Mouse (Mus musculus): ENCODE measurements around the gene Tmem234. TPM values are rescaled to one million over a fixed set of nuclear protein-coding genes. Genes with fewer than 3 reads are reported as not detected.

Gene Tmem234
- polyA plus RNA-seq, 1 experiment from 2014 or later: 195 TPM

DNA sequence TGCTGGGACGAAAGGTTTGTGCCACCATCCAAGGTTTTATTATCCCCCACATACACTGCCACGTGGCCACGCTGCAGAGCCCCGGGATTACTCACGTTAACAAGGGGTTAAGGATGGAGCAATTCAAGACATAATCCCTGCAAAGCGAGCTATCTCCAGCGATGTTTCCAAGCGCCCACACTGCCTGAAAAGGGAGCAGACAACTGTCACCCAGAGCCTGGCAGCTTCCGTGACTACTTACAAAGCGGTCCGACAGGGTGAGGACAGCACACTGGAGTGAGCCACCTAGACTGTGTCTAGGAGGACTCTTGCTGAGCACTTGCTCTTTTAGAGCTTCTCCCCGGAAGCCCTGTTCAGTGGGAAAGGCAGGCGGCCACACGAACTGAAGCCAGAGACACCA is 54.3 kb downstream of the Tmem234 start:
- 92% methylated on average over 14 of the region's 14 CpGs for WGBS
- no peak overlapping the region for H3K4me2 ChIP-seq (replicated peaks; ENCODE audit: low read depth, low read length)
- H3K27me3 ChIP-seq (ENCODE audit: control insufficient read depth, insufficient read depth, low read length): no peaks in the 10 kb centered on the region
- H3K4me1 ChIP-seq (replicated peaks; ENCODE audit: control insufficient read depth, insufficient read depth, low read length): no peaks in the 10 kb centered on the region
- peaks cover 10% of the 10 kb centered on the region for H3K36me3 ChIP-seq (ENCODE audit: control insufficient read depth, insufficient read depth, low read length)
- H3K27ac ChIP-seq (ENCODE audit: low read depth, low read length): no peak overlapping the region
- H3K9me3 ChIP-seq (ENCODE audit: control insufficient read depth, low read length): no peaks in the 10 kb centered on the region
- no peak overlapping the region for H3K9ac ChIP-seq (ENCODE audit: low read depth, low read length)
- H3K4me3 ChIP-seq (ENCODE audit: low read depth, low read length): no peak overlapping the region
- DNase-seq (ENCODE audit: low spot score) (no peak), ATAC-seq (ENCODE audit: low FRiP score) (no peak)

DNA sequence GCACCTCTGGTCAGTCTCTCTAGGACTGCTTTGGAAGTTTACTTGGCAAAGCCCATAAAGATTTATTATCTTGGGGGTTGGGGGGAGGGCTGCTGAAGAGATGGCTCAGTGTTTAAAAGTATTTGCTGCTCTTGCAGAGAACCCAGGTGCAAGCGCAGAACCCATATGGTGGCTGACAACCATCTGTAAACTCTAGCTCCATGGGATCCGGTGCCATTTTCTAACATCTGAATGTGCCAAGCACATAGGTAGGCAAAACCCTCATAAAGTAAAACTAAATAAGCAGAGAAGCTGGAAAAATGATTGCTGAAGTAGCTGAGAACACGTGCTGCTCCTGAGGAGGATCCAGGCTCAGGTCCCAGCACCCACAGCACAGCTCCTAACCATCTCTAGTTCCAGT is 61.1 kb downstream of the Tmem234 start:
- Histone ChIP-seq H3K9ac (ENCODE audit: low read depth, low read length) (no peak overlapping the region), H3K4me2 (replicated peaks; ENCODE audit: low read depth, low read length) (no peak overlapping the region), H3K27me3 (ENCODE audit: control insufficient read depth, insufficient read depth, low read length) (no peaks in the 10 kb centered on the region), H3K4me1 (replicated peaks; ENCODE audit: control insufficient read depth, insufficient read depth, low read length) (no peaks in the 10 kb centered on the region), H3K9me3 (ENCODE audit: control insufficient read depth, low read length) (no peaks in the 10 kb centered on the region), H3K4me3 (ENCODE audit: low read depth, low read length) (no peak overlapping the region), H3K36me3 (ENCODE audit: control insufficient read depth, insufficient read depth, low read length) (0 out of 2 replicates have a peak, but pooled peaks cover 4% of the 10 kb centered on the region), H3K27ac (ENCODE audit: low read depth, low read length) (no peak overlapping the region)
- 93% methylated on average over 3 of the region's 3 CpGs for WGBS
- ATAC-seq (ENCODE audit: low FRiP score) (no peak), DNase-seq (ENCODE audit: low spot score) (no peak)

DNA sequence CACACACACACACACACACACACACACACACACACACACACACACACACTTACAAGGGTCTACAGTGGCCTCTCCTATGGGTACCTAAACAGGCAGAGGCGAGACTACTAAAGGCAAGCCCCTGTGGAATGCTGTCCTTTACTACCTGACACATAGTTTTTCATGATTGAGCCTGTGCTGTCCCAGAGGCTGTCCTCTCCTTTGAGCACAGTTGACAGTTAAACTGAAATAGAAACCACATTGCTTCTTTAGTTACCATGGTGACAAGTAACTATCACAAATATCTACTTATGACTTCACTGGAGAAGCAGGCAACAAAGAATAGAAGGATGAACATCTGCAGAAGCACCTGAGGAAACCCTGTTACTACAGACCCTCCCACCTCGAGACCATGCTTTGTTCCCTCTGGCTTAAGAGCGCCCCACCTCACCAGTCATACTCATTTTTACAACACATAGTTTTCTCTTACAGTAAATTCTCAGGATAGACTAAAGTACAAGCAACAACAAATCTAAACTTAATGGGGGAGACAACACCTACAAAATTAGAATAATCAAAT is 61.9 kb downstream of the Tmem234 start:
- no peaks in the 10 kb centered on the region for H3K4me1 ChIP-seq (replicated peaks; ENCODE audit: control insufficient read depth, insufficient read depth, low read length)
- H3K27me3 ChIP-seq (ENCODE audit: control insufficient read depth, insufficient read depth, low read length): no peaks in the 10 kb centered on the region
- no peak for ATAC-seq (ENCODE audit: low FRiP score)
- no peak overlapping the region for H3K27ac ChIP-seq (ENCODE audit: low read depth, low read length)
- 93% methylated on average over 3 of the region's 3 CpGs for WGBS
- H3K4me2 ChIP-seq (replicated peaks; ENCODE audit: low read depth, low read length): no peak overlapping the region
- H3K36me3 ChIP-seq (ENCODE audit: control insufficient read depth, insufficient read depth, low read length): 0 out of 2 replicates have a peak, but pooled peaks cover 3% of the 10 kb centered on the region
- no peak overlapping the region for H3K9ac ChIP-seq (ENCODE audit: low read depth, low read length)
- H3K9me3 ChIP-seq (ENCODE audit: control insufficient read depth, low read length): no peaks in the 10 kb centered on the region
- DNase-seq (ENCODE audit: low spot score): no peak
- no peak overlapping the region for H3K4me3 ChIP-seq (ENCODE audit: low read depth, low read length)

DNA sequence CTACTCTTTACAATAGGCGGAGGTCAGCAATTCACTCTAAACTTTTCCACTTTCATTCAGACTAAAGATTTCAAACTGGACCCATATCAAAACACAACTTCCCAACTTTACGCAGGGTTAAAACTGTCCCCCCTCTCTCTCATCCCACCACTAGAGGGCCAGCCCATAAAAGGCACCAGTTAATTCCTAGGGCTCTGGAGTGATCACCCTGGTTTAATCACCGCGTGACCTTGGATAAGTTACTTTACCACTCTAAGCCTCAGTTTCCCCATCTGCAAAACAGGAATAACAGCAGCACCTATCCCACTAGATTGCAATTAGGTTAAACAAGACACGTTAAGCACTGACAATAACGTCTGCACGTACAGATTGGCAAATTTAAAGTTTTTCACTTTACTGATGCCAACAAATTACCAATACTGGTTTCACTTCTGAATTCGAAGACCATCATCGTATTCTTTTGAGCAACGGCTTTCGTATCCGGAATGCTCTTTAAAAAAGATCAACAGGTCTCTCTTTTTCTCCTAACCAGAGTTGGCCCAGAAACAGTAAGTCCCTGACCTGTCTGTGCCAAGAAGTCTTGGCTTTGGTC is 71.1 kb downstream of the Tmem234 start:
- Histone ChIP-seq H3K4me1 (replicated peaks; ENCODE audit: control insufficient read depth, insufficient read depth, low read length) (no peaks in the 10 kb centered on the region), H3K9me3 (ENCODE audit: control insufficient read depth, low read length) (no peaks in the 10 kb centered on the region), H3K27ac (ENCODE audit: low read depth, low read length) (peak overlapping the region; percentile 89; the same call in 1 of the 2 replicates), H3K4me3 (ENCODE audit: low read depth, low read length) (peak overlapping the region; percentile 98), H3K36me3 (ENCODE audit: control insufficient read depth, insufficient read depth, low read length) (0 out of 2 replicates have a peak, but pooled peaks cover 1% of the 10 kb centered on the region), H3K27me3 (ENCODE audit: control insufficient read depth, insufficient read depth, low read length) (no peaks in the 10 kb centered on the region), H3K4me2 (replicated peaks; ENCODE audit: low read depth, low read length) (peak overlapping the region; percentile 87), H3K9ac (ENCODE audit: low read depth, low read length) (peak overlapping the region; percentile 95)
- 7% methylated on average over 12 of the region's 12 CpGs for WGBS
- no peak for ATAC-seq (ENCODE audit: low FRiP score)
- peak; percentile 77 for DNase-seq (ENCODE audit: low spot score)

DNA sequence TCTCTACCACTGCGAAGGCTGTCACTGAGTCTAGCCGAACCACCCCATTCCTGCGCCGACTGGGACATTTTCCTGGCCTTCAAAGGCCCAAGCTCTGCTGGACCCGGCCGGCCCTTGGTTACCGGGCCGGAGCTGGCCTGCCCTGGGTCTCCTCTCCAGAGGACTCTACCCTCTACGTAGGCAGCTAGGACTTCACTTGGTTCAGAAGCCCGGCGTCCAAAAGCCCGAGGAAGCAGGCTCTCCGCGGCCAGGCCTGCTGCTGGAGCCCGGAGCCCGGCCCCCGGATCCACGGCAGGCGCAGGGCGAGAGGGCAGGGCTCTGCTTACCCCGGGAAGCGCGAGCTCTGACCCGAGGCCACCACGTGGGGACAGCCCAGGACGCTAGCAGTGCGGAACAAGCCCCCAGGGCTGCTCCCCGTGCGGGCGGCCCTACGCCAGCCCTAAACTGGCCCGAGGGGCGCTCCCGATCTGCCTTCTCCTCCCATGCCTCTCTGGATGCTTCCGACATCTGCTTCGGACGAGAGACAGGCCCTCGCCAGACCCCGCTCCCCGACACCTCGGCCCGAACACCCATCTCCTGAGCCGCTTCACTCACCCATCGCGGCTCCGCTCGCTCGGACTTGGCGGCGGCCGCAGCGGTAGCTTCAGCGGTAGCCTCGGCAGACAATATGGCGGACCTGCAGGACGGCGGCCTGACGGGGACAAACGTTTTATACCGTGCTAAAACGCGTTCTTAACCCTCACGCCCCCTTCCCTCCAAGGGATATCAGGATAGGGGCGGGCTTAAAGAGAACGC is 71.8 kb downstream of the Tmem234 start, which contains the start of gene Kpna6:
Gene Kpna6 (minus strand): TSS at position 685 of the 795 bp plus-strand sequence.
- Histone ChIP-seq H3K9ac (ENCODE audit: low read depth, low read length) (peak within 1 kb of the TSS; percentile 95), H3K27ac (ENCODE audit: low read depth, low read length) (peak within 1 kb of the TSS; percentile 89), H3K4me2 (replicated peaks; ENCODE audit: low read depth, low read length) (peak within 1 kb of the TSS; percentile 87), H3K27me3 (ENCODE audit: control insufficient read depth, insufficient read depth, low read length) (no peaks in the 10 kb centered on the region), H3K4me1 (replicated peaks; ENCODE audit: control insufficient read depth, insufficient read depth, low read length) (no peaks in the 10 kb centered on the region), H3K4me3 (ENCODE audit: low read depth, low read length) (peak within 1 kb of the TSS; percentile 98), H3K36me3 (ENCODE audit: control insufficient read depth, insufficient read depth, low read length) (0 out of 2 replicates have a peak, but pooled peaks cover 4% of the 10 kb centered on the region), H3K9me3 (ENCODE audit: control insufficient read depth, low read length) (no peaks in the 10 kb centered on the region)
- DNase-seq (ENCODE audit: low spot score) (peak; percentile 93), ATAC-seq (ENCODE audit: low FRiP score) (peak; percentile 93)
- WGBS: 0% methylated on average over 58 of the region's 65 CpGs

DNA sequence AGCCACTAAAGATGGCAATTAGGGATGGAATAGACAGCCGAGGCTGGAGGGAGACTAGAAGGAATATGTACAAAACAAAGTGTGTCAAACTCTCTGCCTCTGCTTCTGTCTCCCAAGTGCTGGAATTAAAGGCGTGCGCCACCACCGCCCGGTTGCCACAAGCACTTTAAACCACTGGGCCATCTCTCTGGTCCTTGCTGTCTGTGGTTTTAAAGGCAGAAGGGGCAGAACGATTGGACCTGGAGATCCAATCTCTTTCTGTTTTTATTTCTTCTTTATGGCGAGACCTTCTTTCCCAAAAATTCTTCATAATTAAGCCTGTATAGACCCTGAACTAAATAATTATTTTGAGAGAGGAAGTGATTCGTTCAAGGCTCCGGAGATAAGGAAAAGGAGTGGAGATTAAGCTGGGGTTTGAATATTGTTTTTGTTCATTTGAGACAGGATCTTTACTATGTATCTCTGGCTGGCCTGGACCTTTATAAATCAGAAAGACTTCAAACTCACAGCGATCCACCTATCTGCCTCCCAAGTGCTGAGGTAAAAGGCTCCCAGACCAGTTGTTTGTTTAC is 72.5 kb downstream of the Tmem234 start:
- DNase-seq (ENCODE audit: low spot score): no peak
- Histone ChIP-seq H3K4me1 (replicated peaks; ENCODE audit: control insufficient read depth, insufficient read depth, low read length) (no peaks in the 10 kb centered on the region), H3K9ac (ENCODE audit: low read depth, low read length) (peak overlapping the region; percentile 95), H3K27me3 (ENCODE audit: control insufficient read depth, insufficient read depth, low read length) (no peaks in the 10 kb centered on the region), H3K9me3 (ENCODE audit: control insufficient read depth, low read length) (no peaks in the 10 kb centered on the region), H3K36me3 (ENCODE audit: control insufficient read depth, insufficient read depth, low read length) (0 out of 2 replicates have a peak, but pooled peaks cover 4% of the 10 kb centered on the region), H3K4me2 (replicated peaks; ENCODE audit: low read depth, low read length) (peak overlapping the region; percentile 87), H3K27ac (ENCODE audit: low read depth, low read length) (peak overlapping the region; percentile 17; the same call in 1 of the 2 replicates), H3K4me3 (ENCODE audit: low read depth, low read length) (peak overlapping the region; percentile 98)
- peak; percentile 15; the same call in 1 of the 2 replicates for ATAC-seq (ENCODE audit: low FRiP score)
- 8% methylated on average over 10 of the region's 10 CpGs for whole genome bisulfite sequencing

Other genes starting within 250 kb of the Tmem234 start
- 8.1 and 11.5 TPM in 2 replicates for gene Zbtb8a, start 222.6 kb upstream of the Tmem234 start, polyA plus RNA-seq (2014; fragmentation: Nextera tagmentation; extraction: Ambion mirVana)
- 2.5 and 2.8 TPM in 2 replicates for gene Zbtb8b, start 159.8 kb upstream of the Tmem234 start, polyA plus RNA-seq (2014; fragmentation: Nextera tagmentation; extraction: Ambion mirVana)
- gene Bsdc1, start 139.1 kb upstream of the Tmem234 start, polyA plus RNA-seq (2014; fragmentation: Nextera tagmentation; extraction: Ambion mirVana): 25.6 and 26.3 TPM in 2 replicates
- gene Tssk3, start 109.6 kb upstream of the Tmem234 start, polyA plus RNA-seq (2014; fragmentation: Nextera tagmentation; extraction: Ambion mirVana): not detected in 2 replicates
- not detected in 2 replicates for gene Fam229a, start 109.5 kb upstream of the Tmem234 start, polyA plus RNA-seq (2014; fragmentation: Nextera tagmentation; extraction: Ambion mirVana)
- 1,707 and 1,864 TPM in 2 replicates for gene Marcksl1, start 87.1 kb upstream of the Tmem234 start, polyA plus RNA-seq (2014; fragmentation: Nextera tagmentation; extraction: Ambion mirVana)
- 206 and 220 TPM in 2 replicates for gene Hdac1, start 58.0 kb upstream of the Tmem234 start, polyA plus RNA-seq (2014; fragmentation: Nextera tagmentation; extraction: Ambion mirVana)
- gene Lck, start 27.0 kb upstream of the Tmem234 start, polyA plus RNA-seq (2014; fragmentation: Nextera tagmentation; extraction: Ambion mirVana): 5.6 and 5.8 TPM in 2 replicates
- gene Fam167b, start 22.1 kb upstream of the Tmem234 start, polyA plus RNA-seq (2014; fragmentation: Nextera tagmentation; extraction: Ambion mirVana): 1.0 and 1.6 TPM in 2 replicates
- 274 TPM in 2 replicates for gene Eif3i, start within 50 bp of the Tmem234 start, polyA plus RNA-seq (2014; fragmentation: Nextera tagmentation; extraction: Ambion mirVana)
- gene Dcdc2b, start 13.6 kb downstream of the Tmem234 start, polyA plus RNA-seq (2014; fragmentation: Nextera tagmentation; extraction: Ambion mirVana): 1.6 and 2.7 TPM in 2 replicates
- gene Iqcc, start 18.4 kb downstream of the Tmem234 start, polyA plus RNA-seq (2014; fragmentation: Nextera tagmentation; extraction: Ambion mirVana): 25.3 and 25.7 TPM in 2 replicates
- gene Ccdc28b, start 23.3 kb downstream of the Tmem234 start, polyA plus RNA-seq (2014; fragmentation: Nextera tagmentation; extraction: Ambion mirVana): 77.7 and 79.6 TPM in 2 replicates
- gene Txlna, start 40.4 kb downstream of the Tmem234 start, polyA plus RNA-seq (2014; fragmentation: Nextera tagmentation; extraction: Ambion mirVana): 96.3 and 101 TPM in 2 replicates
- gene Kpna6, start 72.1 kb downstream of the Tmem234 start, polyA plus RNA-seq (2014; fragmentation: Nextera tagmentation; extraction: Ambion mirVana): 13.9 and 15.2 TPM in 2 replicates
- 27.7 and 30.9 TPM in 2 replicates for gene Tmem39b, start 96.2 kb downstream of the Tmem234 start, polyA plus RNA-seq (2014; fragmentation: Nextera tagmentation; extraction: Ambion mirVana)
- gene Khdrbs1, start 141.6 kb downstream of the Tmem234 start, polyA plus RNA-seq (2014; fragmentation: Nextera tagmentation; extraction: Ambion mirVana): 158 and 183 TPM in 2 replicates
- gene Ptp4a2, start 210.6 kb downstream of the Tmem234 start, polyA plus RNA-seq (2014; fragmentation: Nextera tagmentation; extraction: Ambion mirVana): 307 and 318 TPM in 2 replicates

Data from hindbrain, embryonic 11.5 days (tissue).